Mouse (Mus musculus): ENCODE results near the gene Atg13.

DNA sequence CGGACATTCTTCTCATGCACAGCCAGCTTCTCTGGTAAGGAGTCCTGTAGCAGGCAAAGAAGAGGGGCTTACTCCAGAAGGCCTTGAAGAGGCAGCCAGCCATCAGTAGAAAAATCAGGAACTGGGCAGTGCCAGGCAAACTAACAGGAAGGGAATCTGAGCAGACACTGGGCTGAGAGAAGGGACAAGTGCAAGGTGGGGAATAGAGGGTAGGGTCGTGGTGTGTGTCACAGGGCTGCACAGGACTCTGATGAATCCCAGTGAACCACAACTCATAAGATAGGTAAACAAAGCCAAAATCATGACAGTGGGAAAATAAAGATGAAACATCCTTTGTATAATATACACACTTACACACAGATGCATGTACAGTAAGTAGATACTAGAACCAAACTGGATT lies 34.0 kb downstream of the Atg13 start:
- TF ChIP-seq POLR2A (IDR thresholded peaks at IDR 0.05; ENCODE audit: low read depth, low read length) = no peak
- TF ChIP-seq CTCF (IDR thresholded peaks at IDR 0.05; ENCODE audit: extremely low read depth, insufficient read length, insufficient replicate concordance, low read depth, low read length) = no peak
